Mouse (Mus musculus) midbrain, embryonic 12.5 days (tissue): ENCODE data around the gene Ltbp3. TPM values are rescaled to one million over a fixed set of nuclear protein-coding genes. Genes with fewer than 3 reads are reported as not detected.
"Not testable (repeated sequence)": the region's sequence is repeated elsewhere in the genome, so short reads cannot be mapped to it uniquely, and the experiment has no call there.

Source experiments
- ATAC-seq: fragments of 200-750 bp; cut with Nextera tagmentation; 2 replicates; pipeline ENCODE4 v1.8.0; 2017; ENCODE audit warnings: low read depth, moderate TSS enrichment, moderate library complexity; ENCODE audit not compliant: low FRiP score
- H3K27ac ChIP-seq: fragments of 300-500 bp; sonication (generic); replicated peaks from 2 replicates; pipeline ENCODE4 v1.5.1; 2016; ENCODE audit warnings: mild to moderate bottlenecking
- H3K27me3 ChIP-seq: fragments of 300-500 bp; sonication (generic); 2 replicates; pipeline ENCODE4 v1.6.1; 2016; ENCODE audit warnings: mild to moderate bottlenecking
- H3K36me3 ChIP-seq: fragments of 300-500 bp; sonication (generic); 2 replicates; pipeline ENCODE4 v1.6.1; 2016
- H3K4me1 ChIP-seq: fragments of 300-500 bp; sonication (generic); 2 replicates; pipeline ENCODE4 v1.6.1; 2016
- H3K4me2 ChIP-seq: fragments of 300-500 bp; sonication (generic); replicated peaks from 2 replicates; pipeline ENCODE4 v1.6.1; 2016; ENCODE audit warnings: mild to moderate bottlenecking, moderate library complexity
- H3K4me3 ChIP-seq: fragments of 300-500 bp; sonication (generic); 2 replicates; pipeline ENCODE4 v1.5.1; 2016; ENCODE audit warnings: mild to moderate bottlenecking
- H3K9ac ChIP-seq: fragments of 300-500 bp; sonication (generic); replicated peaks from 2 replicates; pipeline ENCODE4 v1.6.1; 2016; ENCODE audit warnings: mild to moderate bottlenecking, moderate library complexity
- H3K9me3 ChIP-seq: fragments of 300-500 bp; sonication (generic); 2 replicates; pipeline ENCODE4 v1.6.1; 2016; ENCODE audit warnings: mild to moderate bottlenecking
- WGBS: fragments of 180-500 bp; shearing (Covaris S2); methylation state at CpG from one replicate; pipeline ENCODE4 v1.1.7; 2016; 5-methylcytosine and 5-hydroxymethylcytosine counted together
- polyA plus RNA-seq: library from polyadenylated mRNA; unstranded; fragments of >200 nt; fragmentation: Nextera tagmentation; extraction: Ambion mirVana; gene quantifications from 2 replicates; pipeline ENCODE4 v1.2.1, GENCODE M21; 2016

Ltbp3 gene
- polyA plus RNA-seq, 1 experiment from 2014 or later, result 7.9 TPM

DNA sequence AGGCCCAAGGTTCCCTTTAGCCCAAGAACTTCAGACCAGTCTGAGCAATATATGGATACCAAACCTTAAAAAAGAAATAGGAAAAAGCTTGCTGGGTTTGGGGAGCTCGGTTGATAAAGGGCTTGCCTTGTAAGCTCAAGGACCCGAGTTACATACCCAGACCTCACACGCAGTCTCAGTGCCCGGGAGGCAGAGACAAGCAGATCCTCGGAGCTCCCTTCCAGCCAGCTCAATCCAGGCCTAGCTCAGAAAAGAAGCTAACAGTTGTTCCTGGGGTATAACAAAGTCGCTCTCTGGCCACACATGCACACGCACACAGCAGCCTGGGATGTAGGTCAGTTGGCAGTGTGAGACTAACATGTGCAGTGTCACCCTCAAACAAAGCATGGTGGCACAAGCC is 47.2 kb downstream of the Ltbp3 start:
- no peak overlapping the region for H3K4me3 ChIP-seq
- no peaks in the 10 kb centered on the region for H3K9me3 ChIP-seq
- no peak overlapping the region for H3K4me2 ChIP-seq
- H3K4me1 ChIP-seq, result no peaks in the 10 kb centered on the region
- H3K9ac ChIP-seq, result no peak overlapping the region
- H3K27me3 ChIP-seq, result no peaks in the 10 kb centered on the region
- no peak for ATAC-seq
- H3K36me3 ChIP-seq, result no peaks in the 10 kb centered on the region
- 88% methylated on average over 7 of the region's 7 CpGs for WGBS
- no peak overlapping the region for H3K27ac ChIP-seq

DNA sequence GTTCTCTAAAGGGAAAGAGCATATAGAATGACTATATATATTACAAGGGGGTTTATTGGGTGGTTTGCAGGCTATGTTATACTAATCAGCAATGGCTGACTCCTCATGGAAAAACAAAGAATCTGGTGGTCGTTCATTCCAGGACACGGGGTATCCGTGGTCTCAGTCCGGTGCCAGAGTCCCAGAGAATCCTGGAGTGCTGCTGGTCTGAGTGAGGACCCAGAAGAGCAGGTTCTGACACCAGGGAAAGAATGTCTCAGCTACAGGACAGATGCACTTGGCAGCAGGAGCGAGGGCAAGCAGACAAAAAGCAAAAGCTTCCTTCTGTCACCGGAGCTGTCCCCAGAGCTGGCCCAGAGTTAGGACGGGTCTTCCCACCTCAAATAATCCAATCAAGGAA is 47.9 kb downstream of the Ltbp3 start:
- H3K4me2 ChIP-seq, result no peak overlapping the region
- H3K27ac ChIP-seq, result no peak overlapping the region
- no peak overlapping the region for H3K4me3 ChIP-seq
- no peaks in the 10 kb centered on the region for H3K27me3 ChIP-seq
- WGBS, result 85% methylated on average over 7 of the region's 7 CpGs
- no peak overlapping the region for H3K9ac ChIP-seq
- H3K4me1 ChIP-seq, result no peaks in the 10 kb centered on the region
- no peaks in the 10 kb centered on the region for H3K9me3 ChIP-seq
- no peak for ATAC-seq
- no peaks in the 10 kb centered on the region for H3K36me3 ChIP-seq

DNA sequence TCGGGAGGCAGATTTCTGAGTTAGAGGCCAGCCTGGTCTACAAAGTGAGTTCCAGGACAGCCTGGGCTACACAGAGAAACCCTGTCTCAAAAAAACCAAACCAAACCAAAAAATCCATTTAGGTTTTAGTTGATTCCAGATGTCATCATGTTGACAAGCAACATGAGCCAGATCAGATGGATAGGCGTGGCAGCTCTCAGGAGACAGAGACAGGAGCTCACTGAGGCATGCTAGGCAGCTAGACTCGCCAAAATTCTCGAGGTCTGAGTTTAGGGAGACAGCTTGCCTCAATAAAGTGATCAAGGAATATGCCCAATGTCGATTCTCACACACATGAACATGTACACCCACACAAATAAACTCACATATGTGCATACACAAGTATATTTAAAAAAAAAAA is 48.4 kb downstream of the Ltbp3 start:
- H3K4me2 ChIP-seq, result no peak overlapping the region
- H3K27ac ChIP-seq, result no peak overlapping the region
- no peaks in the 10 kb centered on the region for H3K27me3 ChIP-seq
- no peak overlapping the region for H3K9ac ChIP-seq
- H3K4me3 ChIP-seq, result no peak overlapping the region
- no peak for ATAC-seq
- 64% methylated on average over 5 of the region's 5 CpGs for WGBS
- H3K9me3 ChIP-seq, result no peaks in the 10 kb centered on the region
- no peaks in the 10 kb centered on the region for H3K36me3 ChIP-seq
- no peaks in the 10 kb centered on the region for H3K4me1 ChIP-seq

DNA sequence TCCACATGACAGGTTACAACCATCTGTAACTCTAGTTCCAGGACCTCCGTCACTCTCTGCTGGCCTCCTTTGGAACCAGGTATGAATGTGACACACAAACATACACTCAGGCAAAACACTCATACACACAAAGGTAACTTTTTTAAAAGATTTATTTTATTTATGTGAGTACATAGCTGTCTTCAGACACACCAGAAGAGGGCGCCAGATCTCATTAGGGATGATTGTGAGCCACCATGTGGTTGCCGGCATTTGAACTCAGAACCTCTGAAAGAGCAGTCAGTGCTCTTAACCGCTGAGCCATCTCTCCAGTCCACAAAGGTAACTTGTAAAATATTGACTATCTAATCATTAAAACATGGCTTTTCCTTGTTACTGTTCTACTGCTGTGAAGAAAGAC is 50.6 kb downstream of the Ltbp3 start:
- no peak overlapping the region for H3K4me3 ChIP-seq
- H3K36me3 ChIP-seq, result peaks cover 16% of the 10 kb centered on the region
- no peak overlapping the region for H3K27ac ChIP-seq
- 68% methylated on average over 4 of the region's 4 CpGs for WGBS
- H3K4me2 ChIP-seq, result no peak overlapping the region
- H3K27me3 ChIP-seq, result no peaks in the 10 kb centered on the region
- no peak overlapping the region for H3K9ac ChIP-seq
- no peaks in the 10 kb centered on the region for H3K9me3 ChIP-seq
- peaks cover 12% of the 10 kb centered on the region for H3K4me1 ChIP-seq
- no peak for ATAC-seq

DNA sequence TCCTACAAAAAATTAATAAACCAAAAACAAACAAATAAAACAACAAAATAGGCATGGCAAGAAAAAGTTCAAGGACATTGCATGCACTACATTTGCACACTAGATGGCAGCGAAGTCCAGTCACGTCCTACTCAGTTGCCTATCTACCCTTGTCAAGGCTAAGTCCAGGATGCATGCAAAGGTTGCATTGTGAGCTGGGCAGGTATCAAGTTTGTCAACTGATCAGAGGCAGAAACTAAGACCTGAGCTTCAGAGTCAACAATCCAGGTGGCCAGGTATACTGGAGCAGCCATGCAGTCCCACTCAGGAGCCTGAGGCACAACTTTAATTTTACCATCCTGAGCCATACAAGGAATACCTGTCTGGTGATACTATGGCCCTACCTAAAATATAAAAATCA is 52.4 kb downstream of the Ltbp3 start:
- no peak overlapping the region for H3K27ac ChIP-seq
- no peaks in the 10 kb centered on the region for H3K9me3 ChIP-seq
- 2% methylated on average over 2 of the region's 2 CpGs for WGBS
- peaks cover 30% of the 10 kb centered on the region for H3K4me1 ChIP-seq
- no peak overlapping the region for H3K9ac ChIP-seq
- peaks cover 34% of the 10 kb centered on the region for H3K36me3 ChIP-seq
- H3K4me3 ChIP-seq, result no peak overlapping the region
- H3K4me2 ChIP-seq, result no peak overlapping the region
- peak; percentile 59; the same call in 1 of the 2 replicates for ATAC-seq
- H3K27me3 ChIP-seq, result no peaks in the 10 kb centered on the region

DNA sequence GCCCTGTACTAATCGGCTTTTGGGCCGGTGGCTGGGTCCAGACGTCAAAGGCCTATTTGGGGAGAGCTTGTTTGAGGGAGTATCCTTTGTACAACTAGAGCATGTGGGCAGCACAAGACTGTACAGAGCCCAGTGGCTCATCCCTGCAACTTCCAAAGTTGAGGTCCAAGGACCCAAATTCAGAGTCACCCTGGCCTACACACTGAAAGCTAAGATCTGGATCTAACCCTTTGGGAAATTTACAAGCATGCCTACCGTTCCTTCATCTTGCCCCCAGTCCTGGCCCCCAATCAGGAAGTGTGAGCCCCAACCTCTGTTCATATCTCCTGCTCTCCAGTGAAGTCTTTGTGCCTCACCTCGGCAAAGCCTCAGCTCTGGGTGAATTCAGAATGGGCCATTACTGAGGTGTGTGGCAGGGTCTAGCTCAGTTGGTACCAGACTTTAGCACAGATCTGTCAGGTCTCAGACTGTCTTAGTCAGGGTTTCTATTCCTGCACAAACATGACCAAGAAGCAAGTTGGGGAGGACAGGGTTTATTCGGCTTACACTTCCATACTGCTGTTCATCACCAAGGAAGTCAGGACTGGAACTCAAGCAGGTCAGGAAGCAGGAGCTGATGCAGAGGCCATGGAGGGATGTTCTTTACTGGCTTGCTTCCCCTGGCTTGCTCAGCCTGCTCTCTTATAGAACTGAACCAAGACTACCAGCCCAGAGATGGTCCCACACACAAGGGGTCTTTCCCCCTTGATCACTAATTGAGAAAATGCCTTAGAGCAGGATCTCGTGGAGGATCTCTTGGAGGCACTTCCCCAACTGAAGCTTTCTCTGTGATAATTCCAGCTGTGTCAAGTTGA is 53.4 kb downstream of the Ltbp3 start:
- peak overlapping the region; percentile 47 for H3K27ac ChIP-seq
- not testable (repeated sequence) for H3K9me3 ChIP-seq, H3K27me3 ChIP-seq, H3K9ac ChIP-seq, H3K4me3 ChIP-seq, H3K4me2 ChIP-seq
- peaks cover 30% of the 10 kb centered on the region for H3K4me1 ChIP-seq
- ATAC-seq, result peak; percentile 55; the same call in 1 of the 2 replicates
- 42% methylated on average over 7 of the region's 7 CpGs for WGBS
- peaks cover 41% of the 10 kb centered on the region for H3K36me3 ChIP-seq

DNA sequence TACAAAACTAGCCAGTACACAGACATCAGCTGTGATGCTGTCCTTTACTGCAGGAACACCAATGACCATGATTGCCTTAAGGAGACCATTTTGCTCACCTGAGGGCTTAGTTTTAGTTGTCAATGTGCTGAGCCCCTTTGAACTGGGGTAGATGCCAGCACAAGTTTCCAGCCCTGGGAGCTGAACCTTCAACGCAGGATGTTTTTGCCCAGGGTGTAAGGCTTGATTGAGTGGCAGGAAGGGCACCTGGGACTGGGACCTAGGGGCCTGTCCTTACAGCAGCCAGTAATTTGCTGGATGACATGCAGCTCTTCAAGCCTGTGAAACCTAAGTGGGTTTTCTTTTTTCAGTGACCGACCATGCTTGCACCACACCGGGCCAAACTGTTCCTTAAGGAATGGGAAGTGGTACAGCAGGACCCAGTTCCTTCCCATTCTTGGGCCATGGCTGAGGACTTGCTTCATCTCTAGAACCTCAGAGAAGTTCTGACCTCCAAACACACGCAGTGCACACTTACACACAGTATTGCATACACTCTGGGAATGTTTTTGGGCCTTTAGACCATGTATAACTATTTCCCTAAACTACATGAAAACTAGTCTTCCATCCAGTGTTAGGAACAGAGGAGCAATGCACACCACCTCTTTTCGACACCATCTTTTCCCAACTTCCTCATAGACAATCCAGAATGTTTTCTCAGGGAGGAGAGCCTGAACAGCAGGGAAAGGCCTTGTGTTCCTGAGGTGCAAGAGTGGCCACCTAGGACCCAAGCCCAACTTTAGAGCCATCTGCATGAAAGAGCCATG is 54.3 kb downstream of the Ltbp3 start:
- H3K27me3 ChIP-seq, result no peaks in the 10 kb centered on the region
- no peak overlapping the region for H3K9ac ChIP-seq
- 0 out of 2 replicates have a peak overlapping the region, but pooled peaks have one; percentile 1 for H3K4me2 ChIP-seq
- peaks cover 30% of the 10 kb centered on the region for H3K4me1 ChIP-seq
- H3K27ac ChIP-seq, result peak overlapping the region; percentile 4
- H3K4me3 ChIP-seq, result no peak overlapping the region
- 42% methylated on average over 5 of the region's 5 CpGs for WGBS
- ATAC-seq, result no peak; the same call in 1 of the 2 replicates
- peaks cover 41% of the 10 kb centered on the region for H3K36me3 ChIP-seq
- no peaks in the 10 kb centered on the region for H3K9me3 ChIP-seq

DNA sequence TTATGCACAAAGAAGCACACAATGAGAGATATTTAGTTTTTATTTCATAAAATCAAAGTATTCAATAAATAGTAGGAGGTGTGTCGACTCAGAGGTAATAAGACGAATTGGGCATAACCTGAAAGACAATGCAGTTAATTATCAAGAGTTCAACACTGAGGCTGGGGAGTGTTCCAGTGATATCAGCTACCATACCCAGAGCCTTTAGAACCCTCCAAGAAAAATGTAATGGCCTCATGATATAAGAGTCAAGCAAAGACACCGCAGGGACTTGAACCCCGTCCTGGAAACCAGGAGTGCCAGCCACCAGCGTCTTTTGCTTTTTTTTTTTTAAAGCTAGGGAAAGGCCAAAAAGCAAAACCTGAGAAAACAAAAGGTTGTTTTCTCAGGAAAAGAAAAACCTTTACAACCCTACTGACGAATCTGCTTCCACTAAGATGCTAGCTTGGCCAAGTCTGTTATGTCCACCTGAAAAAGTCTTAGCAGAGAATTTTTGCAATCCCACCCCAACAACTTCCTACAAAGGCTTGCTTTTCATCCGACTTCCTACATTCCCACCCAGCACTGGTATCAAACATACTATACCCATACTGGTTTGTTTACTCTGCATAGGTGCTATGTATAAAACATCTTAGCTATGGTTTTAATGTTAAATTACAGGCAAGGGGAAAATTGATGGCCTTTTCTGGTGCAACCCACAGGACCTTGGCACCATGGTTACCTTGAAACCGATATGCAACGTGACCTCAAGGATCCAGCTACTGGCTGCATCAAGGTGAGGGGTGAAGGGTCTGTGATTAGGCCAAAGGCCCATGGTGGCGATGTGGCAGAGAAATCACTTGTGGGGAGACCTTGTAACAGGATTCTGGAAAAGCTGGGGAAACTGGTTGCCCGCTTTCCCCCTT is 55.2 kb downstream of the Ltbp3 start:
- H3K9ac ChIP-seq, result peak overlapping the region; percentile 99; the same call in 1 of the 2 replicates
- H3K4me3 ChIP-seq, result peak overlapping the region; percentile 81
- peaks cover 41% of the 10 kb centered on the region for H3K36me3 ChIP-seq
- ATAC-seq, result no peak
- peaks cover 30% of the 10 kb centered on the region for H3K4me1 ChIP-seq
- no peaks in the 10 kb centered on the region for H3K27me3 ChIP-seq
- WGBS, result 78% methylated on average over 11 of the region's 11 CpGs
- no peaks in the 10 kb centered on the region for H3K9me3 ChIP-seq
- peak overlapping the region; percentile 91 for H3K4me2 ChIP-seq
- H3K27ac ChIP-seq, result 0 out of 2 replicates have a peak overlapping the region, but pooled peaks have one; percentile 0

DNA sequence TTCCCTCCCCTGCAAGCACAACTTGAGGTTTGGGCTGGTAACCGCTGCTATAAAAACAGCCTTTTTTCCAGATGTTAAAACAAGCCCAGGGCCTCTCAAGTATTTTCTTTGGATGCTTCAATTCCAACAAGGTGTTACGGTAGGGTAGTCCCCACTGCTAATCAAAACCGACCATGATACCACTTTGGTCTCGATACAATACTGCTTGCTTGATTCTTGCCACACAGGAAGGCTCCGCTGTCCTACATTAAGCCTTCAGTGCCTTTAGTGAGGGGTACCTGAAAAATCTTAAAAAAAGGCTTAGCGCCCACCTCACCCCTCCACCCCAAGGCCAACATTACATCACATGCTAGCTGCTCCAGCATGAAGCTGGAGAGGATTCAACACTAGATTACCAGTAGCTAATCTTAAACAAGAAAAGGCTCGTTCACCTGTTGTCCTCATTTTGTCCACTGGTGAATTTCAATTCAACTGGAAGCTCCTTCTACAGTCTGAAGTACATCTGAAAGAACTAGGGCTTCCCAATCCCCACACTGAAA is 55.9 kb downstream of the Ltbp3 start:
- WGBS, result 76% methylated on average over 7 of the region's 7 CpGs
- peaks cover 41% of the 10 kb centered on the region for H3K36me3 ChIP-seq
- no peak overlapping the region for H3K27ac ChIP-seq

DNA sequence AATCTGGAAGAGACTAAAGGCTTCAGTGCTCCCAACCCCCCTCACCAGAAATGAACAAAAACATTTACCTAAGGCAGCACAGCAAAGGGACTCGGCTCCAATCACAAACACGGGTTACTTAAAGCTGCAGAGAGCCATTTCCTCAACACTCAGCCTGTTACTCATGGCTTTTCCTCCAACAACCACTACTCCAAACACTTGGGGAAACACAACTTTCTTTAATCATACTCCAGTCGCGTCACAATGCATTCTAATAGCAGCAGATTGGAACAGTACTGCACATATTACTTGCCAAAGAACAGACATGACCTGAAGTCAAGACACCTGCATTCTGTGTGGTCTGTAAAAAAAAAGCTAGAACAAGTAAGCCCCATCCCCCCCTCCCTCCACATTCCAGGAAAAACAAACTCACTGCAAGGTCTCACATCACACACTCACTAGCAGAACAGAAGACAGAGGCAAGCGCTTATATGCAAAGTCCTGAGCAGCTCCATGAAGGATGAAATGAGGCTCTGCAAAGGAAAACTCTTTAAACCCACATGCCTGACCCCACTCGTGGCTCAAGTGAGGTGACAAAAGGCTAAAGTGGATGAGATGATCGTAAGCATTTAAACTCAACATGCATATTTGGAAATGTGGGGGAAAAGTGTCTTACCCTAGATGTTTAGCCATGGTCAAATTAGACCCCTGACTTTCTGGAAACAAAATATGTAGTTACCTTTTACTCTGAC is 56.8 kb downstream of the Ltbp3 start:
- H3K9me3 ChIP-seq, result no peaks in the 10 kb centered on the region
- H3K27me3 ChIP-seq, result no peaks in the 10 kb centered on the region
- WGBS, result 36% methylated on average over 7 of the region's 7 CpGs
- peak overlapping the region; percentile 81 for H3K4me3 ChIP-seq
- ATAC-seq, result no peak
- peak overlapping the region; percentile 91 for H3K4me2 ChIP-seq
- peak overlapping the region; percentile 5; the same call in 1 of the 2 replicates for H3K27ac ChIP-seq
- H3K9ac ChIP-seq, result peak overlapping the region; percentile 99
- H3K4me1 ChIP-seq, result peaks cover 30% of the 10 kb centered on the region
- H3K36me3 ChIP-seq, result peaks cover 41% of the 10 kb centered on the region

More for the DNA sequence above, 55.9 kb downstream of the Ltbp3 start:
- Histone ChIP-seq H3K4me3 (peak overlapping the region; percentile 81), H3K27me3 (no peaks in the 10 kb centered on the region), H3K9me3 (no peaks in the 10 kb centered on the region), H3K4me2 (peak overlapping the region; percentile 91), H3K4me1 (peaks cover 30% of the 10 kb centered on the region), H3K9ac (peak overlapping the region; percentile 99; the same call in 1 of the 2 replicates)
- no peak for ATAC-seq
